Mouse (Mus musculus): ENCODE results near the gene 1700019A02Rik. TPM values are rescaled to one million over a fixed set of nuclear protein-coding genes. Genes with fewer than 3 reads are reported as not detected.

Gene 1700019A02Rik
- polyA plus RNA-seq (2011; ENCODE audit: insufficient read depth, insufficient read length, low read depth, missing spikeins), result 4.0 and 4.8 TPM in 2 replicates

DNA sequence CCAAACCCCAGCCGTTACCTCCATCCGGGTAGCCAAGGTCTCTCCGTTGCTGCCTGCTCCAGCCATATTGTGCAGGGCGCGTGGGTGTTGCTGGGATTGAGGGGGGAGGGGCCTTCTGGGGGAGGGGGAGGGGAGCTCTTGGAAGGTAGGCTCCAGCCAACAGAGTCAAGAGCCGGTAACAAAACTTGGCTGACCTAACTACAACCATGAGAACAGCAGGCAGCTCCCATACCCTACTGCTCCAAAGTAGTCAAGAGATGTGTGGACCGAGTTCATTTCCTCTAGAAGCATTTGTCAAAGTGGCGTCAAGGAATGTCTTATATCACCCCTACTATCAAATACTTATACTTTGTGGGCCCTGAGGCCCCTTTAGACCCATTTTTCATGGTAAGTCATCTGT is at the start of gene 1700019A02Rik:
Gene 1700019A02Rik, minus strand, starts transcription at position 101 of the 400 bp plus-strand sequence.
- no peak for TF ChIP-seq POLR2A (IDR thresholded peaks at IDR 0.05; ENCODE audit: insufficient read depth, low read length)
- TF ChIP-seq CTCF (IDR thresholded peaks at IDR 0.05; ENCODE audit: low read depth, low read length), result no peak
- TF ChIP-seq EP300 (IDR thresholded peaks at IDR 0.05; ENCODE audit: insufficient read depth, low read depth, low read length), result no peak
- Histone ChIP-seq H3K36me3 (ENCODE audit: control insufficient read depth, insufficient read depth, low read length, poor library complexity, severe bottlenecking) (no peaks in the 10 kb centered on the region), H3K4me3 (ENCODE audit: low read depth, low read length) (peak within 1 kb of the TSS; percentile 59)

DNA sequence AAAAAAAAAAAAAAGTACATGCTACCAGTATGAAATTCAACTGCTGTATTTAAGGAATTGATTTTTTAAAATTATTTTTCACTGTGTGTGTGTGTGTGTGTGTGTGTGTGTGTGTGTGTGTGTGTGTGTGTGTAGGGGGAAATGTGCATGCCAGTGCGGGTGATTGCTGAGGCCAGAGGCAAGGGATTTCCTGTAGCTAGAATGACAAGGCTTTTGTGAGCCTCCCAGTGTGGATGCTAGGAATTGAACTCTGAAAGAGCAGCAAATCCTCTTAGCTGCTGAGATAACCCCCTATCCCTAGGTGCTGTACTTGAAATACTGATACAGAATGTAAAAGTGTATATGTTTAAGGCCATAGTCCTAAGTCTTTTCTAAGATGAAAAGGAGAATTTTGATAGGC is 38.6 kb upstream of the 1700019A02Rik start:
- H3K27ac ChIP-seq (ENCODE audit: insufficient read depth, low read length), result no peak overlapping the region
- no peak for TF ChIP-seq POLR2A (IDR thresholded peaks at IDR 0.05; ENCODE audit: insufficient read depth, low read length)
- TF ChIP-seq EP300 (IDR thresholded peaks at IDR 0.05; ENCODE audit: insufficient read depth, low read depth, low read length), result no peak
- no peak for TF ChIP-seq CTCF (IDR thresholded peaks at IDR 0.05; ENCODE audit: low read depth, low read length)

More for the DNA sequence above, at the start of gene 1700019A02Rik:
- no peaks in the 10 kb centered on the region for H3K27me3 ChIP-seq (ENCODE audit: control insufficient read depth, insufficient read depth, low read length, poor library complexity, severe bottlenecking)
- H3K4me1 ChIP-seq (ENCODE audit: control insufficient read depth, insufficient read depth, low read length), result no peaks in the 10 kb centered on the region
- H3K27ac ChIP-seq (ENCODE audit: insufficient read depth, low read length), result no peak within 1 kb of the TSS
- no peak within 1 kb of the TSS for H3K9ac ChIP-seq (ENCODE audit: low read depth, poor library complexity, severe bottlenecking)
- no peaks in the 10 kb centered on the region for H3K9me3 ChIP-seq (replicated peaks; ENCODE audit: control insufficient read depth, insufficient read depth, low read length, poor library complexity, severe bottlenecking)

DNA sequence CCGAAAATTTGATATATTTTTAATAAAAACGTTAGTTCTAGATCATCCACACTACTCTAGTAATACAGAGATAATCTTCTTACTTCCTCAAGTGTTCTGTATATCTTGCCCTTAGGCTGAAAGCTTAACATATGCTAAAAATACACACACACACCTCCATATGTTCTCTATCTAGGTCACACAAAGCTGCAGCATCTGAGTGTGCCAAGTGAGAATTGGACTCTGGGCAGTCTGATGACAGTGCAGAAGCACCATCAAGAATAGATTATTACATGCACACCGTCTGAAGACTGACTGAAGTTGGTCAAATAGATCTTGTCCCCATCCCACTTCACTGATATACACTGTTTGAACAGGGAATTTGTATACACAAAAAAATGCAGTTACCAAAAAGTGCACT is 38.2 kb upstream of the 1700019A02Rik start:
- H3K9me3 ChIP-seq (replicated peaks; ENCODE audit: control insufficient read depth, insufficient read depth, low read length, poor library complexity, severe bottlenecking), result peaks cover 4% of the 10 kb centered on the region; the same call in 1 of the 2 replicates
- H3K27ac ChIP-seq (ENCODE audit: insufficient read depth, low read length), result no peak overlapping the region
- H3K36me3 ChIP-seq (ENCODE audit: control insufficient read depth, insufficient read depth, low read length, poor library complexity, severe bottlenecking), result no peaks in the 10 kb centered on the region; the same call in 1 of the 2 replicates
- TF ChIP-seq EP300 (IDR thresholded peaks at IDR 0.05; ENCODE audit: insufficient read depth, low read depth, low read length), result no peak
- TF ChIP-seq CTCF (IDR thresholded peaks at IDR 0.05; ENCODE audit: low read depth, low read length), result no peak
- TF ChIP-seq POLR2A (IDR thresholded peaks at IDR 0.05; ENCODE audit: insufficient read depth, low read length), result no peak
- H3K4me1 ChIP-seq (ENCODE audit: control insufficient read depth, insufficient read depth, low read length), result no peaks in the 10 kb centered on the region
- H3K27me3 ChIP-seq (ENCODE audit: control insufficient read depth, insufficient read depth, low read length, poor library complexity, severe bottlenecking), result no peaks in the 10 kb centered on the region
- H3K4me3 ChIP-seq (ENCODE audit: low read depth, low read length), result no peak overlapping the region
- no peak overlapping the region for H3K9ac ChIP-seq (ENCODE audit: low read depth, poor library complexity, severe bottlenecking)

More for the DNA sequence above, 38.6 kb upstream of the 1700019A02Rik start:
- no peaks in the 10 kb centered on the region for H3K4me1 ChIP-seq (ENCODE audit: control insufficient read depth, insufficient read depth, low read length)
- no peak overlapping the region for H3K9ac ChIP-seq (ENCODE audit: low read depth, poor library complexity, severe bottlenecking)
- no peak overlapping the region for H3K4me3 ChIP-seq (ENCODE audit: low read depth, low read length)
- peaks cover 4% of the 10 kb centered on the region; the same call in 1 of the 2 replicates for H3K9me3 ChIP-seq (replicated peaks; ENCODE audit: control insufficient read depth, insufficient read depth, low read length, poor library complexity, severe bottlenecking)
- no peaks in the 10 kb centered on the region; the same call in 1 of the 2 replicates for H3K36me3 ChIP-seq (ENCODE audit: control insufficient read depth, insufficient read depth, low read length, poor library complexity, severe bottlenecking)
- no peaks in the 10 kb centered on the region for H3K27me3 ChIP-seq (ENCODE audit: control insufficient read depth, insufficient read depth, low read length, poor library complexity, severe bottlenecking)

DNA sequence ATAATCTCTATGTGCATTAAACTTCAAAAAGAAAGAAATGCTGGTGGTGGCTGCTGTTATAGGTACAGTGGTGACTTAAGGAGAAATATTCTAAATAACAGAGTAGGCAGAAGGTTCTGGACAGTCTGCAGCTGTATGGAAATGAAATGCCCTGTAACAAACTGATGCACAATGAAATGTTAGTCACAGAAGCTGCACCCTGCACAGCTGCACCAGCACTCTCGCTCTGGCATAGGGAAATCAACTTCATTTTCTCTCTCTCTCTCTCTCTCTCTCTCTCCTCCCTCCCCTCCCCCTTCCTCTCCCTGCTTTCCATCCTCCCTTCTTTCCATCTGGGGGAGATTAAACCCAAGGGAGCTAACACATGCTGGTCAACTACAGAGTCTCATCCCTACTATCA is 37.3 kb upstream of the 1700019A02Rik start:
- H3K27me3 ChIP-seq (ENCODE audit: control insufficient read depth, insufficient read depth, low read length, poor library complexity, severe bottlenecking), result no peaks in the 10 kb centered on the region
- no peak overlapping the region for H3K27ac ChIP-seq (ENCODE audit: insufficient read depth, low read length)
- peaks cover 4% of the 10 kb centered on the region; the same call in 1 of the 2 replicates for H3K9me3 ChIP-seq (replicated peaks; ENCODE audit: control insufficient read depth, insufficient read depth, low read length, poor library complexity, severe bottlenecking)
- TF ChIP-seq POLR2A (IDR thresholded peaks at IDR 0.05; ENCODE audit: insufficient read depth, low read length), result no peak
- no peak for TF ChIP-seq CTCF (IDR thresholded peaks at IDR 0.05; ENCODE audit: low read depth, low read length)
- no peak for TF ChIP-seq EP300 (IDR thresholded peaks at IDR 0.05; ENCODE audit: insufficient read depth, low read depth, low read length)
- H3K9ac ChIP-seq (ENCODE audit: low read depth, poor library complexity, severe bottlenecking), result no peak overlapping the region
- H3K4me1 ChIP-seq (ENCODE audit: control insufficient read depth, insufficient read depth, low read length), result no peaks in the 10 kb centered on the region
- no peak overlapping the region for H3K4me3 ChIP-seq (ENCODE audit: low read depth, low read length)
- H3K36me3 ChIP-seq (ENCODE audit: control insufficient read depth, insufficient read depth, low read length, poor library complexity, severe bottlenecking), result no peaks in the 10 kb centered on the region; the same call in 1 of the 2 replicates

DNA sequence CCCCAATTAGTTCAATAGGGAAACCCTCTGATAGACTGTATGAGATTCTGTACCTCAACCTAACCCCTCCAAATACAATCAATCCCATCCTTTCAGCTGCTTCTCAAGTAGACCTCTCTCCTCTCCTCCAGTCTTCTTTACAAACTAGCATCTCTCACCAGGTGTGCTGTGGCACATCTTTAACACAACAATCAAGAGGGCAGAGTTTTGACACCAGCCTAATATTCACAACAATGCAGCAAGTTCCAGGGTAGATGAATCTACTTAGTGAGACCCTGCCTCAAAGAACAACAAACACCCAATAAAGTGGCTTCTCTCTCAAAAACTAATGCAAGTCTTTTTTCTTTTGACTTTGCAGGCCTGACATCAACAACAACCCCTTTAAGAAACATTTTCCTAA is 22.7 kb upstream of the 1700019A02Rik start:
- Histone ChIP-seq H3K27me3 (ENCODE audit: control insufficient read depth, insufficient read depth, low read length, poor library complexity, severe bottlenecking) (no peaks in the 10 kb centered on the region), H3K36me3 (ENCODE audit: control insufficient read depth, insufficient read depth, low read length, poor library complexity, severe bottlenecking) (0 out of 2 replicates have a peak, but pooled peaks cover 2% of the 10 kb centered on the region), H3K27ac (ENCODE audit: insufficient read depth, low read length) (no peak overlapping the region), H3K4me1 (ENCODE audit: control insufficient read depth, insufficient read depth, low read length) (no peaks in the 10 kb centered on the region), H3K9ac (ENCODE audit: low read depth, poor library complexity, severe bottlenecking) (no peak overlapping the region), H3K4me3 (ENCODE audit: low read depth, low read length) (no peak overlapping the region), H3K9me3 (replicated peaks; ENCODE audit: control insufficient read depth, insufficient read depth, low read length, poor library complexity, severe bottlenecking) (no peaks in the 10 kb centered on the region)
- no peak for TF ChIP-seq EP300 (IDR thresholded peaks at IDR 0.05; ENCODE audit: insufficient read depth, low read depth, low read length)
- TF ChIP-seq CTCF (IDR thresholded peaks at IDR 0.05; ENCODE audit: low read depth, low read length), result no peak
- TF ChIP-seq POLR2A (IDR thresholded peaks at IDR 0.05; ENCODE audit: insufficient read depth, low read length), result no peak

DNA sequence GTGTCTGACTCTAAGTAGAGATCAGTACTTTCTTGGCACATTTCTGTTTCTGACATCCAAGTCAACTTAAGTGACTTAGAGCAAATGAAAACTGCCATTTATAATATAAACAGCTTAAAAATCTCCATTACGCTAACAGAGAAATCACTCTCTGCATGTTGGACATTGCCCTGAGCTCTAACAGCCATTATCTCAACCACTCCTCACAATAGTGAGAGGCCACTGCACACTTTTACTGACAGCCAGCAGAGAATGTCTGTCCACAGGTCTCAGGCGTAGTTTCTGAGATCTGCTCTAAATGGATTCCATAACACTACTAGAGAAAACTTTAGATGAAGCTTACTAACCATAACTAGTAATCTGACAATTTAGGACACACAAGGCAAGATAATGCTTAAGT is 16.5 kb upstream of the 1700019A02Rik start:
- H3K27me3 ChIP-seq (ENCODE audit: control insufficient read depth, insufficient read depth, low read length, poor library complexity, severe bottlenecking), result no peaks in the 10 kb centered on the region
- H3K9ac ChIP-seq (ENCODE audit: low read depth, poor library complexity, severe bottlenecking), result no peak overlapping the region
- TF ChIP-seq POLR2A (IDR thresholded peaks at IDR 0.05; ENCODE audit: insufficient read depth, low read length) (no peak), CTCF (IDR thresholded peaks at IDR 0.05; ENCODE audit: low read depth, low read length) (no peak), EP300 (IDR thresholded peaks at IDR 0.05; ENCODE audit: insufficient read depth, low read depth, low read length) (no peak)
- H3K4me3 ChIP-seq (ENCODE audit: low read depth, low read length), result no peak overlapping the region
- H3K9me3 ChIP-seq (replicated peaks; ENCODE audit: control insufficient read depth, insufficient read depth, low read length, poor library complexity, severe bottlenecking), result no peaks in the 10 kb centered on the region
- no peak overlapping the region for H3K27ac ChIP-seq (ENCODE audit: insufficient read depth, low read length)
- no peaks in the 10 kb centered on the region for H3K4me1 ChIP-seq (ENCODE audit: control insufficient read depth, insufficient read depth, low read length)
- H3K36me3 ChIP-seq (ENCODE audit: control insufficient read depth, insufficient read depth, low read length, poor library complexity, severe bottlenecking), result peaks cover 2% of the 10 kb centered on the region; the same call in 1 of the 2 replicates

Measured in ES-Bruce4 (cell line).